Mouse (Mus musculus): ENCODE data around the gene Slc7a11. TPM values are rescaled to one million over a fixed set of nuclear protein-coding genes. Genes with fewer than 3 reads are reported as not detected.

Slc7a11 gene
- polyA plus RNA-seq, 1 experiment from 2014 or later = 2.3 TPM

- Histone ChIP-seq H3K4me2 (ENCODE audit: low read length) (no peak overlapping the region), H3K4me1 (ENCODE audit: control insufficient read depth, insufficient read depth, low read length) (no peaks in the 10 kb centered on the region), H3K9me3 (ENCODE audit: control insufficient read depth, low read length) (no peaks in the 10 kb centered on the region), H3K36me3 (ENCODE audit: control insufficient read depth, insufficient read depth, low read length) (no peaks in the 10 kb centered on the region), H3K27ac (replicated peaks; ENCODE audit: low read depth, low read length) (no peak overlapping the region), H3K27me3 (ENCODE audit: control insufficient read depth, insufficient read depth, low read length) (no peaks in the 10 kb centered on the region), H3K4me3 (replicated peaks; ENCODE audit: low read depth, low read length) (no peak overlapping the region), H3K9ac (replicated peaks; ENCODE audit: low read length) (no peak overlapping the region)
- ATAC-seq (ENCODE audit: low FRiP score, low TSS enrichment) (no peak), DNase-seq (no peak)
- WGBS = 51% methylated on average over 3 of the region's 3 CpGs
Observed at GRCm38 (mm10) chr3:50367175-50367574, 76.2 kb downstream of the Slc7a11 start.

GRCm38 (mm10) chr3:50363659-50364058 lies 79.8 kb downstream of the Slc7a11 start:
- Histone ChIP-seq H3K4me1 (ENCODE audit: control insufficient read depth, insufficient read depth, low read length) (no peaks in the 10 kb centered on the region), H3K4me3 (replicated peaks; ENCODE audit: low read depth, low read length) (no peak overlapping the region), H3K9me3 (ENCODE audit: control insufficient read depth, low read length) (no peaks in the 10 kb centered on the region), H3K36me3 (ENCODE audit: control insufficient read depth, insufficient read depth, low read length) (no peaks in the 10 kb centered on the region), H3K9ac (replicated peaks; ENCODE audit: low read length) (no peak overlapping the region), H3K4me2 (ENCODE audit: low read length) (no peak overlapping the region), H3K27ac (replicated peaks; ENCODE audit: low read depth, low read length) (no peak overlapping the region), H3K27me3 (ENCODE audit: control insufficient read depth, insufficient read depth, low read length) (no peaks in the 10 kb centered on the region)
- DNase-seq (no peak), ATAC-seq (ENCODE audit: low FRiP score, low TSS enrichment) (no peak)
- 87% methylated on average over 3 of the region's 3 CpGs for WGBS

GRCm38 (mm10) chr3:50347081-50347480 lies 96.3 kb downstream of the Slc7a11 start:
- H3K4me3 ChIP-seq (replicated peaks; ENCODE audit: low read depth, low read length) = no peak overlapping the region
- WGBS = 76% methylated on average over 1 of the region's 1 CpGs
- ATAC-seq (ENCODE audit: low FRiP score, low TSS enrichment) (no peak), DNase-seq (no peak)
- H3K9me3 ChIP-seq (ENCODE audit: control insufficient read depth, low read length) = no peaks in the 10 kb centered on the region
- no peak overlapping the region for H3K4me2 ChIP-seq (ENCODE audit: low read length)
- H3K9ac ChIP-seq (replicated peaks; ENCODE audit: low read length) = no peak overlapping the region
- no peaks in the 10 kb centered on the region for H3K27me3 ChIP-seq (ENCODE audit: control insufficient read depth, insufficient read depth, low read length)
- no peaks in the 10 kb centered on the region for H3K36me3 ChIP-seq (ENCODE audit: control insufficient read depth, insufficient read depth, low read length)
- no peak overlapping the region for H3K27ac ChIP-seq (replicated peaks; ENCODE audit: low read depth, low read length)
- H3K4me1 ChIP-seq (ENCODE audit: control insufficient read depth, insufficient read depth, low read length) = no peaks in the 10 kb centered on the region

GRCm38 (mm10) chr3:50344411-50344810 lies 99.0 kb downstream of the Slc7a11 start:
- H3K4me2 ChIP-seq (ENCODE audit: low read length) = no peak overlapping the region
- no peak overlapping the region for H3K4me3 ChIP-seq (replicated peaks; ENCODE audit: low read depth, low read length)
- WGBS = 98% methylated on average over 1 of the region's 1 CpGs
- H3K9me3 ChIP-seq (ENCODE audit: control insufficient read depth, low read length) = no peaks in the 10 kb centered on the region
- no peaks in the 10 kb centered on the region for H3K36me3 ChIP-seq (ENCODE audit: control insufficient read depth, insufficient read depth, low read length)
- H3K4me1 ChIP-seq (ENCODE audit: control insufficient read depth, insufficient read depth, low read length) = no peaks in the 10 kb centered on the region
- H3K9ac ChIP-seq (replicated peaks; ENCODE audit: low read length) = no peak overlapping the region
- DNase-seq (no peak), ATAC-seq (ENCODE audit: low FRiP score, low TSS enrichment) (no peak)
- H3K27ac ChIP-seq (replicated peaks; ENCODE audit: low read depth, low read length) = no peak overlapping the region
- no peaks in the 10 kb centered on the region for H3K27me3 ChIP-seq (ENCODE audit: control insufficient read depth, insufficient read depth, low read length)

DNA sequence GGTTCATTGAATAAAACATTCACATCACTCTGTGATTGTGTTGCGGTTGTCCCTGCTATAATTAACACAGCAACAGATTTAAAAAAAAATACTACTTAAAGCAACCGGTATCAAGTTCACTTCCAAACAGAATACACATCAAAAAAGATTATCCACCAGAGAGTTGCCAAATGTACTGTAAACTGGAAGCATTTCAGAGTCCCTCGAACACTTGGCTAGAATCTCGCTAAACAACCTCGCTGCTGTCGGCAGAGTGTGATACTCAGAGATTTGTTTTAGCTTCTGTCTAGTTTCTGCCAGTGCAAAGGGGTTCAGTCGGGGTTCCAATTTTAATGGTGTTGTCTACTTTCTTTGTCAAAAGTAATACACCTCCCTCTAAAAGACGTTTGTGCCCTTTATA lies 118.9 kb downstream of the Slc7a11 start:
- Histone ChIP-seq H3K9ac (replicated peaks; ENCODE audit: low read length) (no peak overlapping the region), H3K4me2 (ENCODE audit: low read length) (no peak overlapping the region), H3K9me3 (ENCODE audit: control insufficient read depth, low read length) (no peaks in the 10 kb centered on the region), H3K36me3 (ENCODE audit: control insufficient read depth, insufficient read depth, low read length) (no peaks in the 10 kb centered on the region), H3K4me1 (ENCODE audit: control insufficient read depth, insufficient read depth, low read length) (no peaks in the 10 kb centered on the region), H3K27me3 (ENCODE audit: control insufficient read depth, insufficient read depth, low read length) (no peaks in the 10 kb centered on the region), H3K4me3 (replicated peaks; ENCODE audit: low read depth, low read length) (no peak overlapping the region), H3K27ac (replicated peaks; ENCODE audit: low read depth, low read length) (no peak overlapping the region)
- no peak for ATAC-seq (ENCODE audit: low FRiP score, low TSS enrichment)
- DNase-seq = no peak
- WGBS = 75% methylated on average over 8 of the region's 8 CpGs

DNA sequence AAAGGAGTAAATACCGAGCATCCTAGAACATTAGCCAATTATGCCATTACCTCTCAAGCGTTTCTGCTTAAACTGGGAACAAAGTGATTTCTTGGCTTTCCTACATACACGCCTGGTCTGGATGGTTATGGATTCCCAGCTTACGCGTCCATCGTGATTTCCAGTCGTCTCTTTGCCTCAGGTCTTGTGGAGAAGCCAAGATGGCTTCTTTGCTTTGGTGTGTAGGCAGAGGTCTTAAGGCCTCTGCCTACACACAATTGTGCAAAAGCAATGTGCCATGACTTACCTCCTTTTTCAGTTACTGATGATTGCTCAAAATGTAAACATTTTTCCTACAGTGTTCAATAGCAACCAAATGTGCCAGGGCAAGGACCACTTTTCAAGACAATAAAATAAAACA lies 119.5 kb downstream of the Slc7a11 start:
- 95% methylated on average over 7 of the region's 7 CpGs for WGBS
- ATAC-seq (ENCODE audit: low FRiP score, low TSS enrichment) = no peak
- H3K9ac ChIP-seq (replicated peaks; ENCODE audit: low read length) = no peak overlapping the region

GRCm38 (mm10) chr3:50320862-50321261 lies 122.6 kb downstream of the Slc7a11 start:
- H3K27me3 ChIP-seq (ENCODE audit: control insufficient read depth, insufficient read depth, low read length) = no peaks in the 10 kb centered on the region
- H3K4me2 ChIP-seq (ENCODE audit: low read length) = no peak overlapping the region
- H3K4me1 ChIP-seq (ENCODE audit: control insufficient read depth, insufficient read depth, low read length) = no peaks in the 10 kb centered on the region
- H3K36me3 ChIP-seq (ENCODE audit: control insufficient read depth, insufficient read depth, low read length) = no peaks in the 10 kb centered on the region
- no peak overlapping the region for H3K4me3 ChIP-seq (replicated peaks; ENCODE audit: low read depth, low read length)
- no peak overlapping the region for H3K9ac ChIP-seq (replicated peaks; ENCODE audit: low read length)
- WGBS = 87% methylated on average over 2 of the region's 2 CpGs
- no peak for DNase-seq
- no peak overlapping the region for H3K27ac ChIP-seq (replicated peaks; ENCODE audit: low read depth, low read length)
- ATAC-seq (ENCODE audit: low FRiP score, low TSS enrichment) = no peak
- H3K9me3 ChIP-seq (ENCODE audit: control insufficient read depth, low read length) = no peaks in the 10 kb centered on the region

More for the DNA sequence above, 119.5 kb downstream of the Slc7a11 start:
- Histone ChIP-seq H3K36me3 (ENCODE audit: control insufficient read depth, insufficient read depth, low read length) (no peaks in the 10 kb centered on the region), H3K4me1 (ENCODE audit: control insufficient read depth, insufficient read depth, low read length) (no peaks in the 10 kb centered on the region), H3K9me3 (ENCODE audit: control insufficient read depth, low read length) (no peaks in the 10 kb centered on the region), H3K4me2 (ENCODE audit: low read length) (no peak overlapping the region), H3K27ac (replicated peaks; ENCODE audit: low read depth, low read length) (no peak overlapping the region), H3K4me3 (replicated peaks; ENCODE audit: low read depth, low read length) (no peak overlapping the region), H3K27me3 (ENCODE audit: control insufficient read depth, insufficient read depth, low read length) (no peaks in the 10 kb centered on the region)
- DNase-seq = no peak

- peak; percentile 18 for DNase-seq
- Histone ChIP-seq H3K27me3 (ENCODE audit: control insufficient read depth, insufficient read depth, low read length) (no peaks in the 10 kb centered on the region), H3K4me3 (replicated peaks; ENCODE audit: low read depth, low read length) (no peak overlapping the region), H3K9me3 (ENCODE audit: control insufficient read depth, low read length) (no peaks in the 10 kb centered on the region), H3K4me1 (ENCODE audit: control insufficient read depth, insufficient read depth, low read length) (no peaks in the 10 kb centered on the region), H3K36me3 (ENCODE audit: control insufficient read depth, insufficient read depth, low read length) (no peaks in the 10 kb centered on the region), H3K4me2 (ENCODE audit: low read length) (no peak overlapping the region), H3K9ac (replicated peaks; ENCODE audit: low read length) (no peak overlapping the region), H3K27ac (replicated peaks; ENCODE audit: low read depth, low read length) (no peak overlapping the region)
- ATAC-seq (ENCODE audit: low FRiP score, low TSS enrichment) = no peak
- WGBS = 55% methylated on average over 3 of the region's 3 CpGs
Observed at GRCm38 (mm10) chr3:50318074-50318473, 125.3 kb downstream of the Slc7a11 start.

GRCm38 (mm10) chr3:50313816-50314215 lies 129.6 kb downstream of the Slc7a11 start:
- ATAC-seq (ENCODE audit: low FRiP score, low TSS enrichment) = no peak
- 58% methylated on average over 3 of the region's 3 CpGs for WGBS
- H3K4me3 ChIP-seq (replicated peaks; ENCODE audit: low read depth, low read length) = no peak overlapping the region

More at GRCm38 (mm10) chr3:50313816-50314215, 129.6 kb downstream of the Slc7a11 start:
- Histone ChIP-seq H3K9me3 (ENCODE audit: control insufficient read depth, low read length) (no peaks in the 10 kb centered on the region), H3K4me1 (ENCODE audit: control insufficient read depth, insufficient read depth, low read length) (no peaks in the 10 kb centered on the region), H3K4me2 (ENCODE audit: low read length) (no peak overlapping the region), H3K27ac (replicated peaks; ENCODE audit: low read depth, low read length) (no peak overlapping the region), H3K36me3 (ENCODE audit: control insufficient read depth, insufficient read depth, low read length) (no peaks in the 10 kb centered on the region), H3K9ac (replicated peaks; ENCODE audit: low read length) (no peak overlapping the region), H3K27me3 (ENCODE audit: control insufficient read depth, insufficient read depth, low read length) (no peaks in the 10 kb centered on the region)
- no peak for DNase-seq

Data from midbrain, embryonic 14.5 days (tissue).